Mouse (Mus musculus): ENCODE results near the gene B4galnt1.

The B4galnt1 gene

DNA sequence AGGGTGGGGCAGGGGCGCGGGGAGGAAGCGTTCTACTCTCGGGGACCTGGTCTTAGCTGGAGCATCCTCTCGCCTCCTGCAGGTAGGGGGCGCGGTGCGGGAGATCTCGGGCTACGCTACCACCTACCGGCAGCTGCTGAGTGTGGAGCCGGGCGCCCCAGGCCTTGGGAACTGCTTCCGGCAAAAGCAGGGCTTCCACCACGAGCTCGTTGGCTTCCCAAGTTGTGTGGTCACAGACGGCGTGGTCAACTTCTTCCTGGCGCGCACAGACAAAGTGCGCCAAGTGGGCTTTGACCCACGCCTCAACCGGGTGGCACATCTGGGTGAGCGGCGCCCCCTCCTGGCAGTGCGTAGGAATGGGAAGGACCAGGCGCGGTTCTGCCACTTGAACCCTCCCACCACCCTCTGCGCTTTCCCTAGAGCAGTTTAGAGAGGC, 5.8 kb downstream of the B4galnt1 start:
- DNase-seq (ENCODE audit: low spot score): peak; percentile 70

DNA sequence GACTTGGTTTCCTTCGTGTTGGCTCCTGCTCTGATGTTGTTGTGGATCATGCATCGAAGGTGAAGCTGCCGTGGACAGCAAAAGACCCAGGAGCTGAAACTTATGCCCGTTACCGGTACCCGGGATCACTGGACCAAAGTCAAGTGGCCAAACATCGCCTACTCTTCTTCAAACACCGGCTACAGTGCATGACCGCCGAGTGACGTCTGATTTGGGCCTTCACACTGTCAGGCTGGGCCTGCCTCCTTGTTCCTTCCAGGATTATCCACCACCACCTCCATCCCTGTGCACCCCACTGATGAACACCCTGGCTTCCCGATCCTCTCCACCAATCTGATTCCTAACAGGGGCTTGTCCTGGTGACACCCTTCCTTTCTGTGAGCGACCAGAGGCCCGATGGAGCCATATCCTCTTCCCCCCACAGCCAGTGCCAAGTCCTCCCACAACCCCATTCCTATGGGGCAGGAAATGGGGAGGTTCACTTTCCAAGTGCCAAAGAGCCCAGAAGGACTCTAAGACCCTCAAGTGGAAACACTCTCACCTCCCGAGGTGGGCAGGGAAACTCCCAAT, 6.7 kb downstream of the B4galnt1 start:
- no peak for DNase-seq (ENCODE audit: low spot score)

DNA sequence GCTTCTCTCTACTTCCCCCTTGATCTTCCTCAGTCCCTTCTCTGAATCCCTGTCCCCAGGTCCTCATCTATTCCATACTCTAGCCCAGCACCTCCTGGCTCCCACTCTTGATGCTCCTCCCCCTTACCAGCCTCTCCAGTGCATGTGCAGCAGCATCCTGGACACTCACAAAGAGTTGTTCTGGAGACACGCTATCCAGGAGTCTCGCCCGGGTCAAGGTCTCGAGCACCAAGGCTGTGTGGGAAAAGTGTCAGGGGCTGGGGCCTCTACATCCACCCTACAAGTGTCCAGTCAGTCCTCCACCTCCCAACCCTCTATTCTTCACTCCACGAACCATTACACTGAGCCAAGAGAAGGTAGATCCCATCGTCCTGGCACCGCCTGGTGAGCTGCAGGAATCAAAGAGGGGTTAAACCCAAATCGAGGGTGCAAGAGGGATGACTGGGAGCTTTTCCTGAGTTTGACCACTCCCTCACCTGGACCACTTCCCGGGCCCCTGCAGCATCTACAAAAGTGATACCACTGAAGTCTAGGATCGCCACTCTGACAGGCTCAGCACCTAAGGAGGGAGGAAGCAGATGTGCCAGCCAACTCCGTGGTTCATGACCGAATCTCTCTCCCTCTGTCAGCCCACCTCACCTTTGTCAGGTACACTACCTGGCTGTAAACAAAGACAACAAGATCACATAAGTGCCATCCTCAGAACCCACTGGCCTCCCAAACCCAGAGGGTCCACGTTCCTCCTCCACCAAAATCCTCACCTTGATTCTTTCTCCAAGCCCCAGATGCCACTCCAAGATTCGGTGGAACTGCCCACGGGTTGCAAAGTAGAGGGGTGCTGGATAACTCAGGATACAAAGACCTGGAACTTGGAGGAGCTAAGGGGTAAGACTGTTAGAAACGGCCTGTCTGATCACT, 8.4 kb downstream of the B4galnt1 start:
- no peak for DNase-seq (ENCODE audit: low spot score)

DNA sequence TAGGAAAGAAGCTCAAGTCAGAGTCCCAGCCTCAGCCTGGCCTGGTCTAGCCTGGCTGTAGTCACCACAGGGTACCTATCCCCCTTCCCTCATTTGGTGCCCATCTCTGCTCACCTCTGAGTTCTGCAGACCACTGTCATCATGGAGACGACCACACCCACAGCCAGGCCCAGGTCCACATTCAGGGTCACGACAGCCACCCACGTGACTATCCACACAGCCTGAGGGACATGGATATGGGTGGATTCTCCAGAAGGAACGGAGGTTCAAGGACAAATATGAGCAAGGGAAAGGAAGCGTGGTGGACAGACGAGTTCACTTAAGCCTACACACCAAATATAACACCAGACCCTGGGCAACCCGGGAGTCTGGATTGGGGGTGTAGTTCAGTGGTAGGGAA, 9.1 kb downstream of the B4galnt1 start:
- DNase-seq (ENCODE audit: low spot score): no peak

DNA sequence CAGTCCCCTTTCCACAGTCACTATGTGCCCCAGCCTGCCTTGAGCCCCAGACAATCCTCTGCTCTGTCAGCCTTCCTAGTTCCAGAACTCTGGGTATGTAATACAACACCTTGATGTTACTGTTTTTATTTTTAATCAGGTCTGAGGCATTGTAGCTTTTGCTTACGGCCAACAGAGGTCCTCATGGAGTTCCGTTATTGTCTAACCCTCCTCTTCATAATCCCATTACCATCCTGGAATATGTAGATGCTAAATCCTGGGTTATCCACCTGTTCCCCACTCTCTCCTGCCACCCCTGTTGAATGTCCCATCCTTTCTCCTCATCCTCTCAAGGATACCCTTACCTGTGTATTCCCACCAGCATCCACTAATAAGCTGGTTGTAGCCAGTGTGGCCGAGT, 11.2 kb downstream of the B4galnt1 start:
- no peak for DNase-seq (ENCODE audit: low spot score)

DNA sequence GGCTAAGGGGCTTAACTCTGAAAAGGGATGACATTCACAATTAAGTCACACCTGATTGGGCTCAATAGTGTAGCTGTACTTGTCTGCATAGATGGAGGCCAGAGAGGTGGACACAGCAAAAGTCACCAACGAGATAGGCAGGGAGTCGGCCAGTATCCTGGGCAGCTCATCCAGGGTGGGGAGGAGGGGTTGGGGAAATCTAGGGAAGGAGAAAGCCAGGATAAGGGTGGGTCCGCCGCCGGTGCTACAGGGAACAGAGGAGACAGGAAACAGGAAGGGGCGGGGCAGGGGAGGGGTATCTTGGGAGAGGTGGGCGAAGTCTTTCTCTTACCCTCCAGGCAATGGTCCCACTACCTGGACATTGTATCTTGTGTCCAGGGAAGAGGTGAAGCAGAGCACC, 11.7 kb downstream of the B4galnt1 start:
- no peak for DNase-seq (ENCODE audit: low spot score)

DNA sequence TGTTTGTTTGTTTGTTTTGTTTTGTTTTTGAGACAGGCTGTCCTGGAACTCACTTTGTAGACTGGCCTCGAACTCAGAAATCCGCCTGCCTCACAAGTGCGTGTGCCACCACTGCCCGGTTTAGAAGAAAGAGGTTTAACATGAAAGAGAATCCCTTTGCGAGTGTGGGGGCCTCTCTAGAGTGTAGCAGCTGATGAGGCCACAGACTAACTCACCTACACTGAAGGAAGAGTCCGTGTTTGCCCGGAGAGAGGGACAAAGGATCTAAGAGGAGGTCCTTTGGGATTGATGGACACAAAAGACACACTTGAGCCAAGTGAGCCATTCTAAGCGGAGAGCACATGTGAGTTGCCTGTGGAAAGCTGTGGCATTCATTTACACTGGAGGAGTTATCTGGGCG, 12.2 kb downstream of the B4galnt1 start:
- no peak for DNase-seq (ENCODE audit: low spot score)

DNA sequence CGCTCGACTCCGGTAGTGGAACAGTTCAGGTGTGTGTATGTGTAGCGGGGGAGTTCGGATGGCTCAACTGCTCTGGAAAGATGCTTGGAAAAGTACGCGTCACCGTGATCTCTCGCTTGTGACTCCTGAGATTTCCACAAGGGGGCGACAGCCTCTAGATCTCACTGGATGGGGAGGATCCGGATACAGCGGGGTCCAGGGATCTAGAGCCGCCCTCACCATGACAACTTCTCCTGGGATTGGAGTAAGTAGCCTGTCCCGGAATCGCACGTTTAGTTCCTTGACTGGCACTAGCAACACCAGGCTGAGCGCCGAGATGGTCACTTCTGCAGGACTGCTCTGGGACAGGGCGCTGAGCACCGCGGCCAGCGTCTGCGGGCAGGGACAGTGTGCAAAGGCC, 12.7 kb downstream of the B4galnt1 start:
- DNase-seq (ENCODE audit: low spot score): peak; percentile 70

DNA sequence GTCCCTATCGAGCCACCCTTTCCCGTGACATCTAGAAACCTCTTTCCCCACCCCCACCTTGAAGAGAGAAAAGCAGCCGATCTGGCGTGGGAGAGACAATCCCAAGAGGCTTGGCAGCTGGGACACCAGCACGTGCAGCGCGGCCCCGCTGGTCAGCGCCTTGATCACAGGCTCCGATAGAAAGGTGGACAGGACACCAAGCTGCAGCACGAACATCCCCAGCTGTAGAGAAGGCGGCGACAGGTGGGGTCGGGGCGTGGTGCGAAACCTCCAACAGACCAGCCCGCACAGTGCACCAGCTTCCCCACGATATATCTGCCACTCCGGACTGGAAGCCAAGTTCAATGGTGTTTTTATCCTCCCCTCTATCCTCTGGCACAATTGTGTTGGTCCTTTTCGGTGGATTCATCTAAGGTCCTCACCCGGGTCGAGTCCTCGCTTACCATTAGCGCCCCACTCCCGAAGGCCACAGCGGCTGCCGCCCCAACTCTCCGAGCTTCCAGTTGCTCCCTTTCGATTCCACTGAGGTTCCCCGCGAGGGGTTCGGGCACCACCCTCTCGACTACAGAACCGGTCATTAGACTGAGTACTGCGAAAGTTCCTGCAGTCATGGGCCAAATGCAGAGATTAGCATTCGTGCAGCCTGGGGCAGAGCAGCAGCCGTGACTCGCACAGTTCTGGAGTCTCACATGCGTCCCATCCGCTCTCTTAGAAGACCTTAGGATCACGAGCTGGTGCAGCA, 13.4 kb downstream of the B4galnt1 start:
- no peak for DNase-seq (ENCODE audit: low spot score)

DNA sequence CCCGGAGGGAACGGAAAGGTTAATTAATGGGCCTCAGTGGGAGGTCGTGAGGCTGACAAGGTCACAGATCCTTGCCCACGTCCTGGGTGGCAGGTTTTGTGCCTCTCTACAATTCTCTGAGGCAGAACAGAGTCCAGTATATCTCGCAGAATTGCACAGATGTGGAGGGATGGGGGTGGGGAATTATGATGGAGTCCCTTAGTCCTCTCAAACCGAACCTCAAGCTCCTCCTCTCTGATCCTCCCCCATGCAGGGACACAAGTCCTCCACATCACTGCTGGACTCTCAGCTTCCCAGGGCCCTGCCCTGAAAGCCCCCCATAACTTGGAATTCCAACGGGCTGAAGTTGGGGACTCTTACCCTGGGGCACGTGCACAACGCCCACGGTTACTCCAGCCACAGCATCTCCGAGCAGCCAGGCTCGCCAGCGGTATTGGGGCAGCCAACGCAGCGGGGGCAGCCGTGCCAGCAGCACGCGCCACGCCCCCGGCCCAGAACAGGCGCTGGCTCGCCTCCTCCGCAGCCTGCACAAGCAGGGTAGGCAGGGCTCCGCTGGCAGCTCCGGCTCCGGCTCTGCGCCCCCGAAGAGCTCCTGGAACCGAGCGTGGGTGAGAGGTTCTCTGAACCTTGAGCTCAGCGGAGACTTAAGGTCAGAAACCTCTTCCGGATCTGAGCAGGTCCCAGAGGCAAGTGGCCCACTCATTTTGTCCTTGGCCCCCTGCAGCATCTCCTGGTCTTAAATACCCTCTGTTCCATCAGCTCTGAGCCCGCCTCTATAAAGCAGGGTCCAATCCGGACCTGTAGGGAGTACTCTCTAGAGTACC, 15.1 kb downstream of the B4galnt1 start, which contains the start of gene Slc26a10:
Gene Slc26a10 (minus strand): TSS at position 775 of the 824 bp plus-strand sequence.
- DNase-seq (ENCODE audit: low spot score): no peak

DNA sequence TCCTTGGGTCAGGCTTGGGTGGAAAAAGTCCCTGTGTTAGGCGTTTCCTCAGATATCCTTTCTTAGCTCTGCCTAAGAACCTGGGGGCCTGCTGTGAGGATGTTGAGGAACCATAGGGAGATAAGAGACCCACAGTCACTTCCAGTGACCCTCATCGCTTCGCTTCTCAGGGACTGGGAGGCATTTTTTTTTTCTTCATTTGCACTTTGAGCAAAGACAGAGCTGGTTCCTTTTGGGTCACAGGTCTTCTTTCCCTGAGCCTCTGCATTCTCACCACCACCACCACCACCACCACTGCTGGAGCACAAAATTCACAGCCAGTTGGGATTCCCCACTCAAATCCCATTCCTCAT, 15.6 kb downstream of the B4galnt1 start:
- no peak for DNase-seq (ENCODE audit: low spot score)

DNA sequence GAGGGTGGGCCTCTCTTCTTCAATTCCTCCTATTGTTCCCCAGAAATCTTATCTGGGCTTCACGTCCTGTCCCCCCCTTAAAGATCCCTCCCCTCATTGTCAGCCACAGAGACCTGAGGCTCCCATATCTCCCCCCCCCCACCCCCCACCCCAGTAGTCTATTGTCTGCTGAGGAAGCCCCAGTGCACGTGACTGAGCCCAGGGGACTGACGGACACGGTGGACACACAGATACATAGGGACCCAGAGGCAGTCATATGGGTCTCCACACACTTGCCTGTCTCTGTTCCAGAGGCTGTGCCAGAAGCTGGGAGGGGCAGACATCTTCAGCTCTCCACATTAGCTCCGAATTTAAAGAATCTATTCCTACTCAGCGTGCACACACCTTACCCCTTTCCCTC, 16.5 kb downstream of the B4galnt1 start:
- no peak for DNase-seq (ENCODE audit: low spot score)

DNA sequence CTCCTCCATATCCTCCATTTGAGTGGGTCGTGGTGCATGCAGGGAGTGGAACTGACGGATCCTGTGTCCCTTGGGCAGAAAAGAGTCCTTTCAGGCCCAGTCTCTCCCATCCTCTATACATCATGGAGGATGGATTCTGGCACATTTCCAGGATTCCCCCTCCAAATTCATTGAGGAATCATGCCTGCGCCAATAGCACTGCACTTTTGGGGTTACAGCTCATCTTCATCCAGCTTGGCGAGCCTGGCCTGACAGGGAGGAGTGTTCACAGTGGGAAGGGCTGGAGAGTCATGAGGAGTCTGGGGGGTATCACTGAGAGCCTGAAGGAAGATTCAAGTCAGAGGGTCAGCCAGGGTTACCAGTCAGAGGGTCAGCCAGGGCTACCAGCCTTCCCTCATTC, 17.6 kb downstream of the B4galnt1 start:
- DNase-seq (ENCODE audit: low spot score): no peak

DNA sequence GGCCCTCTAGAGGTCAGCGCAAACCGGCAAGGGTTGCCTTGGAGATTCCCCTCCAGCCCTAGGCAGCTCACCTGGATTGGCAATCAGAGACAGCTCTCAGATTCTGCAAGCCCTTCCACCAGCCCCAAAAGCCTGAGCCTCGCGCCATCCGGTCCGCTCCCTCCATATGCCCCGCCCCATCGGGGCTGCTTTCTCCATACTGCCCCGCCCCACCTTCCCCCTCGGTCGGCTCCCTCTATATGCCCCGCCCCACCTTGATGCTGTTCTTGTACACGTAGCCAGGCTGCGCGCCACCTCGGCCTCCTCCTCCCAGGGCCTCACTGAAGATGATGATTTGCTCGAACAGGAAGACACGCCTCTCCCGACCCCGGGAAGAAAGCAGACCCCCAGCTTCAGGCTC, 18.7 kb downstream of the B4galnt1 start:
- no peak for DNase-seq (ENCODE audit: low spot score)

DNA sequence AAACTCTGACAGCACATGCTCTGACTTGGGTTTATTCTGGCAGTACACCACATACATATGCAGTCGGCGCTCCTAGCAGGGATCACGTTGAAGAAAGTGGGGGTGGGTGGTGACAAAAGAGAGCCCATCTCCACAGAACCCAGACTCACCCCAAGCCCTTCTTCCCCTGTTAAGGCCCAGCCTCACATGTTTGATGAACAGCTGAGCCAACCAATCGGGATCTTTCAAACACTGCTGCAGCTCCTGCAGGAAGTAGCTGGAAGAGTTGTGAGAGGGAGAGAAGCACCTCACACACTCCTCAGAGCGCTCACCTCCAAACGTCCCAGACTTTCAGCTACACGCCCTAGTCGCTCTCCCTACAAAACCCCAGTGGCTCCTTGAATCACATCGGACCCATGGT, 20.1 kb downstream of the B4galnt1 start:
- no peak for DNase-seq (ENCODE audit: low spot score)

DNA sequence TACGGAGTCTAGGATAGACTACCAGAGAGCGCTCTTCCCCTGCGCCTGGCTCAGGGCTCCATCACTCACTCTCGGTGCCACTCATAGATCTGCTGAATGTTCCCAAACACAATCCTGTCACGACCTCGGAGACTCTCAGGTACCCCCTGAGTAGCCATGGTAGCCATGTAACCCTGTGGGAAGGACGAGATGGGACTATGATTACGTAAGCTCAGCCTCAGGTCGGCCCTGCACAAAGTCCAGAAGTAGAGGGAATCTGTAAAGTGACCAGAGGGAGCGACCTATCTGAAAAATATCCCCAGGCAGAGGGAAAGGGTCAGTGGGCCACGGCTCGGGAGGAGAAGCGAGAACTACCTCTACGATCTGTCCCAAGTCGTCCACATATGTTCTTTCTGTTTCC, 20.5 kb downstream of the B4galnt1 start:
- no peak for DNase-seq (ENCODE audit: low spot score)

DNA sequence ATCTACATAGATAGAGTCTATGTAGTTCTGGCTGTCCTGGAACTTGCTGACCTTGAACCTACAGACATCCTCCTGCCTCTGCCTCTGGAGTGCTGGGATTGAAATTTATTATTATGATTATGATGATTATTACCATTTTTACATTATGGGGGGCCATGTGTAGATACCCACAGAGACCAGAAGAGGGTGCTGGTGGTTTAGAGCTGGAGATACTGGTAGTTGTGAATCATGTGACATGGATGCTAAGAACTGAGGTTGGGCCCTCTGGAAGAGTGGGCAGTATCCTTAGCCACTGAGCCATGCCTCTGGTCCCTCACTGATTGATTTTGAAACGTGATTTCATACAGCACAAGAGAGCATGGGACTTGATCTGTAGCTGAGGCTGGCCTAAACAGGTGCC, 21.4 kb downstream of the B4galnt1 start:
- no peak for DNase-seq (ENCODE audit: low spot score)

DNA sequence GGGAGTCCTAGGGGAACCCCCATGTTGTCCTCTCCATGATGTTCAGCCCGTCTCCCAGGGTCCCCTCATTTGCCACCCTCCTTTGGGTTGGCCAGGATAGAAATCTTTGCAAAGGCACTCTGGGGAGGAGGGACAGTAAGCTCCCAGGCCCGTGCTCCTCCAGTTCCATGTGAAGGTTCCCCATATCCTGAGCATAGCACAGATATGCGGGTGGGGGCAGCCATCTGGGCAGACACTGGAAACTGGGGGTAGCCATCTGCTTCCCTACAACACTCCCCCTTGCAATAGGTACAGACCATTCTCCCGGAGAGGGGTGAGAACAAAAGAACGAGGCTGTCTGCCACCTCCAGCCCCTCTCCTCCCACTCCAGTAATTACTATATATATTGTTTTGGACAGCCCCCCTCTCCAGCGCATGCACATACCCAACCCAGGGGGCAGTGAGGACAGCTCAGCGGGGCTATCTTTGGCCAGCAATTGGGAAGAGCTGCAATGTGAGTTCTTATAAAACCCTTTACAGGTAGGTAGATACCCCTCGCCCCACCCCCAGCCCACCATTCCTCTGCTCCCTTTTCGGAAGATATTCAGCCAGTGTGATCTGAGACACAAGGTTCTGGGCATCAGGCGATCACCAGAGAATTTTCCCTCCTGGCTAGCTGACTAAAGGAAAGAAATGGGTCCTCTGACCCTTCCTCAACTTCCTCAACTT, 22.5 kb downstream of the B4galnt1 start:
- DNase-seq (ENCODE audit: low spot score): no peak

DNA sequence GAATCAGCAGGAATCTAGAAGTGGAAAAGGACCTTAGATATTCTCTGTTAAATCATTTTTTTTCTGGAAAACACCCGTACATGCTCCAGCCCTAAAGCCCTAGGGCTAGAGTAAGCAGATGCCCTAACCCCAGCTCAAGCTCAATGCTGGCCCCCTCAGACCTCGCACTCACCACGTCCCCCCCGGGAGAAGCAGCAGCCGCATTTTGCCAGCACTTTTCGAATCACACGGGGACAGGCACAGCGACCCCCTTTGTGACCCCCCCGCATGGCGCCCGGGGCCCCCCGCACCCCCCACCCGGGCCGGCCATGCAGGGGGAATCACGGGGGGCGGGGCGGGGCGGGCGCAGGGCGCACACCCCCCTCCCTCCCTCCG, 23.0 kb downstream of the B4galnt1 start:
- DNase-seq (ENCODE audit: low spot score): no peak

DNA sequence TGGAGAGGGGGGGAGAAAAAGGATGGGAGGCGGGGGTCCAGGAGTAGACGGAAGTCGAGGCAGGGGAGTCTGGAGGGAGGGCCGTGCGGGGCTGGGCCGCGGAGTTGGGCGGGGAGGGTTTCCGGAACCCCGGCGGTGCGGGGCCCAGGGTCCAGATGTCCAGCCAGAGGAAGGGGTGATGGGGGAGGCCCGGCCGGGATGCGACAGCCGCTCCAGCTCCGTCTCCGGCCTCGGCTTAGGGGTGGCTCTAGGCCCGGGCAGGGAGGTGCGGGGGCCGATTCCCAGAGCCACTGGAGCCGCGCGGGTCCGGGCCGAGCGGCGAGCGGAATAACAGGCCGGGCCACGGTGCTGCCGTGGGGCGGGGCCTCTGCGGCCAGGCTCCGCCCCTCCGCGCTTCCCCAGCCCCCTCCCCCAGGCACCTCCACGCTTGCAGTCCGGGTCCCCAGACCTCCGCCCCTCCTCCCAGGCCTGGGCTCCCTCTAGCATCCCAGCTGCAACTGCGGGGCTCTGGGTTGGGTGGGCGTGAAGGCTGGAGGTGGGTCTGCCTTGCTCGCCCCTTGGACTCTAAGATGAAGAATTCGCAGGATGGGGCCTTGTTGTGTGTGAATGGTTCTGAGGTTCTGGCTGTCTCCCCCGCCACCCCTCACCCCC, 23.6 kb downstream of the B4galnt1 start:
- DNase-seq (ENCODE audit: low spot score): peak; percentile 43

DNA sequence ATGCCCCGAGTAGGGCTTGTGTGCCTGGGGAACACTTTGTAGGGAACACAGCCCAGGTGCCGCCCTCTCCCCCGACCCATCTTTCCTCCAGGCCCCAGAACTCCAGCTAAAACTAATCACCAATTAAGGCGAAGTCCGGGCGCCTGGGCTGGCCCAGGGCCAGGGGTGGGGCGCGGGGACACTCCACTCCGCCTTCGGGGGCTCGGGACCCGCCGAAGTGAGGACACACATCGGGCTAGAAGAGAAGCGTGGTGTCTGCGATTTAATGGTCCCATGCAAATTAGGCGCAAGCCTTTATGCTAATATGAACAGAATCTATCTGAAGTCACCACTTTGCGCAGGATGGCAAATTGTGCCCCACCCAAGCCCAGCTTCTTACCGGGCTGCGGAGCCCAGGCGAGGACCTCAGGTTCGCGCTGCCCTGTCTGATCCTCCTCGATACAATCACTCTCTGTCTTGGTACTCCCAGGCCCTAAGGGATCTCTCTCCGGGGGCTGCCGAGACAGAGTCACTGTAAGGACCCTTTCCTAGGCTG, 24.2 kb downstream of the B4galnt1 start:
- peak; percentile 48 for DNase-seq (ENCODE audit: low spot score)
